Mouse (Mus musculus) brain, embryonic 14.5 days (tissue): Measurements from ENCODE around the gene Zbtb45.

Experiments used
- CTCF ChIP-seq: fragments of 200-500 bp; IDR thresholded peaks from 2 replicates; pipeline ENCODE4 v1.5.1; 2012; ENCODE audit warnings: inconsistent platforms, mild to moderate bottlenecking, moderate library complexity, borderline replicate concordance; ENCODE audit not compliant: insufficient read depth, insufficient read length; ENCODE audit errors: extremely low read depth
- POLR2A ChIP-seq: fragments of 200-500 bp; IDR thresholded peaks from 2 replicates; pipeline ENCODE4 v1.6.1; 2012; ENCODE audit warnings: mild to moderate bottlenecking, inconsistent platforms, borderline replicate concordance; ENCODE audit not compliant: poor library complexity, insufficient read depth, insufficient read length, severe bottlenecking; ENCODE audit errors: extremely low read depth

- TF ChIP-seq CTCF, result no peak
- no peak for TF ChIP-seq POLR2A
Measured at GRCm38 (mm10) chr7:12997230-12997629, 12.6 kb downstream of the Zbtb45 start.
